Mouse (Mus musculus) midbrain, embryonic 14.5 days (tissue): ENCODE data around the gene Tbx19. TPM values are rescaled to one million over a fixed set of nuclear protein-coding genes. Genes with fewer than 3 reads are reported as not detected.
A peak's percentile ranks its signal among the peaks of the same experiment; 100 is the strongest.

ENCODE experiments used
- ATAC-seq: fragments of 200-750 bp; cut with Nextera tagmentation; 2 replicates; pipeline ENCODE4 v1.8.0; 2017; ENCODE audit warnings: moderate number of reproducible peaks, moderate library complexity; ENCODE audit not compliant: low FRiP score, low TSS enrichment
- DNase-seq: peaks from one replicate; pipeline ENCODE4 v3.0.0-alpha.2; 2015
- H3K27ac ChIP-seq: fragments of 300-500 bp; sonication (generic); replicated peaks from 2 replicates; pipeline ENCODE4 v1.5.1; 2014; ENCODE audit warnings: mild to moderate bottlenecking, low read depth, low read length, moderate library complexity
- H3K27me3 ChIP-seq: fragments of 300-500 bp; sonication (generic); 2 replicates; pipeline ENCODE4 v1.6.1; 2014; ENCODE audit warnings: low read length, control low read depth, mixed read lengths; ENCODE audit not compliant: control insufficient read depth, insufficient read depth
- H3K36me3 ChIP-seq: fragments of 300-500 bp; sonication (generic); 2 replicates; pipeline ENCODE4 v1.6.1; 2014; ENCODE audit warnings: low read length, control low read depth; ENCODE audit not compliant: control insufficient read depth, insufficient read depth
- H3K4me1 ChIP-seq: fragments of 300-500 bp; sonication (generic); 2 replicates; pipeline ENCODE4 v1.6.1; 2014; ENCODE audit warnings: mild to moderate bottlenecking, antibody characterized with exemption, low read length, control low read depth; ENCODE audit not compliant: control insufficient read depth, insufficient read depth
- H3K4me2 ChIP-seq: fragments of 300-500 bp; sonication (generic); 2 replicates; pipeline ENCODE4 v1.6.1; 2014; ENCODE audit warnings: mild to moderate bottlenecking, low read length, moderate library complexity
- H3K4me3 ChIP-seq: fragments of 300-500 bp; sonication (generic); replicated peaks from 2 replicates; pipeline ENCODE4 v1.5.1; 2014; ENCODE audit warnings: low read depth, low read length
- H3K9ac ChIP-seq: fragments of 300-500 bp; sonication (generic); replicated peaks from 2 replicates; pipeline ENCODE4 v1.6.1; 2014; ENCODE audit warnings: mild to moderate bottlenecking, low read length, moderate library complexity
- H3K9me3 ChIP-seq: fragments of 300-500 bp; sonication (generic); 2 replicates; pipeline ENCODE4 v1.6.1; 2016; ENCODE audit warnings: low read length, control low read depth, mixed read lengths; ENCODE audit not compliant: control insufficient read depth
- WGBS: fragments of 180-500 bp; shearing (Covaris S2); extraction: QIAGEN DNeasy Blood & Tissue Kit; methylation state at CpG from one replicate; pipeline ENCODE4 v1.1.7; 2014; 5-methylcytosine and 5-hydroxymethylcytosine counted together
- polyA plus RNA-seq: library from polyadenylated mRNA; unstranded; fragments of >200 nt; fragmentation: Nextera tagmentation; extraction: Ambion mirVana; gene quantifications from 2 replicates; pipeline ENCODE4 v1.2.1, GENCODE M21; 2014

The Tbx19 gene
- polyA plus RNA-seq, 1 experiment from 2014 or later = not detected

GRCm38 (mm10) chr1:165104707-165105259, 55.8 kb downstream of the Tbx19 start:
- no peak overlapping the region for H3K4me2 ChIP-seq
- H3K27me3 ChIP-seq = no peaks in the 10 kb centered on the region
- H3K9me3 ChIP-seq = no peaks in the 10 kb centered on the region
- peaks cover 7% of the 10 kb centered on the region; the same call in 1 of the 2 replicates for H3K4me1 ChIP-seq
- 56% methylated on average over 7 of the region's 7 CpGs for WGBS
- no peaks in the 10 kb centered on the region for H3K36me3 ChIP-seq
- peak overlapping the region; percentile 28; the same call in 1 of the 2 replicates for H3K27ac ChIP-seq
- H3K4me3 ChIP-seq = no peak overlapping the region
- DNase-seq (peak; percentile 61), ATAC-seq (peak; percentile 60; the same call in 1 of the 2 replicates)
- no peak overlapping the region for H3K9ac ChIP-seq

- no peaks in the 10 kb centered on the region for H3K36me3 ChIP-seq
- H3K27ac ChIP-seq = no peak overlapping the region
- no peaks in the 10 kb centered on the region for H3K4me1 ChIP-seq
- H3K9ac ChIP-seq = no peak overlapping the region
- H3K27me3 ChIP-seq = no peaks in the 10 kb centered on the region
- H3K9me3 ChIP-seq = no peaks in the 10 kb centered on the region
- H3K4me3 ChIP-seq = no peak overlapping the region
- no peak overlapping the region for H3K4me2 ChIP-seq
- DNase-seq (no peak), ATAC-seq (no peak)
Observed at GRCm38 (mm10) chr1:165099569-165099968, 61.0 kb downstream of the Tbx19 start.

- ATAC-seq = peak; percentile 46; the same call in 1 of the 2 replicates
- no peak overlapping the region for H3K4me3 ChIP-seq
- 12% methylated on average over 7 of the region's 7 CpGs for WGBS
- no peak overlapping the region for H3K4me2 ChIP-seq
- DNase-seq = no peak
- no peaks in the 10 kb centered on the region for H3K9me3 ChIP-seq
- no peak overlapping the region for H3K27ac ChIP-seq
- no peak overlapping the region for H3K9ac ChIP-seq
- H3K36me3 ChIP-seq = no peaks in the 10 kb centered on the region
- H3K27me3 ChIP-seq = no peaks in the 10 kb centered on the region
- peaks cover 17% of the 10 kb centered on the region for H3K4me1 ChIP-seq
Observed at GRCm38 (mm10) chr1:165094871-165095270, 65.7 kb downstream of the Tbx19 start.

DNA sequence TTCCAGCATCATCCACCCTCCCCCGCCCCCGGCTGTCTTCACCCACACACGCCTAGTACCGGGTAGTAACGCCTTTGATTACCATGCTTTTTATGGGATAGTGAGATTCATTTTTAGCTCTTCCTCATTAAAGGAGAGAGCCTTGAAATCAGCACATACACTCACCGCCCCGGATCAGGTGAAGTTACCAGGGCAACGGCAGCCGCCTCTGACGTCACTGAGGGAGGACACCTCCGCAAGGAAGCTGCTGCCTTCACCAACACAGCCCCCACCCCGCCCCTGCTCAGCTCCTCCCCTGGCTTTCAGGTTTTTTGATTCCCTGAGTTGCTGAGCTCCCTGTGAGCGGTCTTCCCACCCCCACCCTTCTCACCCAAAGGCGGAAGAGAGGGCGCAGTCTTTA, 68.9 kb downstream of the Tbx19 start:
- H3K4me1 ChIP-seq = peaks cover 17% of the 10 kb centered on the region
- peak overlapping the region; percentile 78 for H3K27ac ChIP-seq
- peak overlapping the region; percentile 31 for H3K4me3 ChIP-seq
- H3K36me3 ChIP-seq = no peaks in the 10 kb centered on the region
- 6% methylated on average over 15 of the region's 15 CpGs for WGBS
- no peaks in the 10 kb centered on the region for H3K27me3 ChIP-seq
- peak overlapping the region; percentile 26; the same call in 1 of the 2 replicates for H3K9ac ChIP-seq
- no peaks in the 10 kb centered on the region for H3K9me3 ChIP-seq
- peak overlapping the region; percentile 53 for H3K4me2 ChIP-seq
- ATAC-seq (peak; percentile 86), DNase-seq (peak; percentile 90)

GRCm38 (mm10) chr1:165089556-165089955, 71.0 kb downstream of the Tbx19 start:
- no peak overlapping the region for H3K27ac ChIP-seq
- 94% methylated on average over 3 of the region's 3 CpGs for WGBS
- no peak overlapping the region for H3K4me2 ChIP-seq
- ATAC-seq (no peak), DNase-seq (no peak)
- H3K27me3 ChIP-seq = no peaks in the 10 kb centered on the region
- no peaks in the 10 kb centered on the region for H3K9me3 ChIP-seq
- H3K4me3 ChIP-seq = no peak overlapping the region
- no peaks in the 10 kb centered on the region for H3K36me3 ChIP-seq
- peaks cover 17% of the 10 kb centered on the region for H3K4me1 ChIP-seq
- H3K9ac ChIP-seq = no peak overlapping the region

Other genes starting within 250 kb of the Tbx19 start
- gene Xcl1, start 225.2 kb downstream of the Tbx19 start, polyA plus RNA-seq = not detected in 2 replicates
- gene Sft2d2, start 33.7 kb upstream of the Tbx19 start, polyA plus RNA-seq = 4.3 and 6.1 TPM in 2 replicates
- gene Tiprl, start 76.2 kb upstream of the Tbx19 start, polyA plus RNA-seq = 145 and 150 TPM in 2 replicates
- 6.2 and 7.5 TPM in 2 replicates for gene Gpr161, start 135.0 kb upstream of the Tbx19 start, polyA plus RNA-seq